Mouse (Mus musculus) skeletal muscle tissue, adult 2 months (tissue): ENCODE data around the gene Iqcf6.
A peak's percentile ranks its signal among the peaks of the same experiment; 100 is the strongest.
"Not testable (repeated sequence)": the region's sequence is repeated elsewhere in the genome, so short reads cannot be mapped to it uniquely, and the experiment has no call there.

ENCODE experiments used
- DNase-seq: peaks from one replicate; pipeline ENCODE4 v3.0.0-alpha.2; 2012; ENCODE audit warnings: low read depth, low spot score

Gene Iqcf6

DNA sequence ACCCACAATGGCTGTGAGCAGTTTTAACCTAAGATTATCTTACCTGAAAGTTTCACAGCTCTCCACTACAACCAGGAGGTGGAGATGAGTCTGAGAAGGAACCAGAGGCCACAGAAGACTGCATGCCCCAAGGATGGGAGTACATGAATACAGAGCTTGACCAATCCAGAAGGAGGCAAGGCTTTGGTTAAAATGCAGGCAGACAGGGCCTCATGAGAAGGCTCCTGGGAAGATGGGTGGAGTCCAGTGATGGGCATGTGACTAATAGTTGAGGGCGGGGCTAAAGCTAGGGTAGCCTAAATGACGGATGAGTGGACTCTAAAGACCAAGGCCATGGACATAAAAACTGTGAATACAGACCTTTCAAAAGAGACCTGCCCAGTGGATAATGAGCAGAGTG, at the start of gene Iqcf6:
Gene Iqcf6, plus strand, starts transcription at position 301 of the 400 bp plus-strand sequence.
- no peak for DNase-seq

DNA sequence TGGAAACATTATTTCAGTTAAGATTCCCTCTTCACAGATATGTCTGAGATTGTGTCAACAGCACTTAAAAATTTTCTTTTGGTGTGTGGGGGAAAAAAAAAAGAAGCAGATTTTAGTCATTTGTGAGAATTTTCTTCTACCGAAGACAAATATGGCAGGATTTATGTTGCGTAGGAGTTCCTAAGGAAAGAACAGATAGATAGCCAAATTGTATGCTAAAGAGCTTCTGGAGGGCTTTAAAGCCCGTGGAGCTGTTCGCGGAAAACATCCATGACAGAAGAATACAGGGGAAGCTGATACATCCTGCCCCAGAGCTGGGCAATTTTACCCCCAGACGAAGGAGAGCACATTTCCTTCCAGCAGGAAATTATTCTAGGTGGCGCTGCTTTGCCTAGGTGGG, 46.4 kb upstream of the Iqcf6 start:
- DNase-seq, result no peak

- DNase-seq, result no peak
Observed at GRCm38 (mm10) chr9:106582552-106582951, 43.8 kb upstream of the Iqcf6 start.

- no peak for DNase-seq
Observed at GRCm38 (mm10) chr9:106592158-106592557, 34.2 kb upstream of the Iqcf6 start.

GRCm38 (mm10) chr9:106595402-106595801, 31.0 kb upstream of the Iqcf6 start:
- DNase-seq, result not testable (repeated sequence)

GRCm38 (mm10) chr9:106595836-106596235, 30.5 kb upstream of the Iqcf6 start:
- no peak for DNase-seq

DNA sequence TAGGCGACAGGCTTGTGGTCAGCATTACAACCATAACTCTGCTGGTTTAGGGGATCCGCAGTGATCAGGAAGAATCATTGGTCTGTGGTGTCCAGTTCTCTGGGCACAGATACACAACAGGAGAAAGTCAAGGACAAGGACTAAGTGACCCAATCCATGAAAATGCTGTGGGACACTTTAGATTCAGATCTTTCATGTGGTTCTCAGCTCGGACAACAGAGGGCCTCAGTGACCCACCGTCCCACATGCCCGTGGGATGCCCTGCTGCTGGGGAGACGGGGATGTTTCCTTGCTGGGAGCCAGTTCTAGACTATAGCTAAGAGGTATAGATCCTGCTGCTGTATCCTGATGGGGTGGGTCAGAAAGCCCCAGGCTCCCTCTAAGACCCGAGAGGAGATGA, 27.9 kb upstream of the Iqcf6 start:
- DNase-seq, result no peak

- peak; percentile 0 for DNase-seq
Observed at GRCm38 (mm10) chr9:106600546-106600945, 25.8 kb upstream of the Iqcf6 start.

DNA sequence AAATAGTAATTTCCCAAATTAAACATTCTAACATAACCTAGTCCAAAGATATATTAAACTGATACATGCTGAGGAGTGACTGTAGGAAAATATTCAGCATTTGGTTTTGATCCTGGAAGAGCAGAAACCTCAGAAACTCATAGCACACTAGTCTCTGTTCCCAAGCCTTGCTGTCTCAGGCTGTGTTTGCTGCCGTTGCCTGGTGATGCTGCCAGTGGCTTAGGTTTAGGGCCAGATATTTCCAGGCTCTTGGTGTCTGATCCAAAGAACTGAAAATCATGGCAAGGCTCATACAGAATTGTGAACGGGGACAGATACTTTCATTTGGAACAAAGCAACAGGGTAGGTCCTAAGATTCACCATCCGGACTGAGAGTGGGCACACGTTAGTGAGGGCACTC, 15.7 kb upstream of the Iqcf6 start:
- no peak for DNase-seq

DNA sequence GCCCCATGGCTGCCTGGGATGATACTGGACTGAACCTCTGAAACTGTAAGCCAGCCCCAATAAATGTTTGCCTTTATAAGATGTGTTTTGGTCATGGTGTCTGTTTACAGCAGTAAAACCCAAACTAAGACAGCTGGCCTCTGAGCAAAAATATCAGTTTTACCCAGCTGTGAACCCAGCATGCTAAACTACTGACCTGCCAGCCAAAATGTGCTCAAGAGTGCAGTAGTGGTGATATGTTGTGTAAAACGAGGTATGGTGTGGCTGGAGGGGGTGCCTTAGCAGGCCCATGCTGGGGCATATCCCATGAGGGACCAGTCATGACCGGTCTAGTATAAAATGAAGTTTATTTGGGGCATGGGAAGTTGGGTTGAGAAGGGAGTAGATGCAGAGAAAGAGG, 12.4 kb upstream of the Iqcf6 start:
- DNase-seq, result no peak

- no peak for DNase-seq
Observed at GRCm38 (mm10) chr9:106614616-106615015, 11.8 kb upstream of the Iqcf6 start.

GRCm38 (mm10) chr9:106616306-106616705, 10.1 kb upstream of the Iqcf6 start:
- DNase-seq, result no peak

GRCm38 (mm10) chr9:106617496-106617895, 8.9 kb upstream of the Iqcf6 start:
- DNase-seq, result no peak

DNA sequence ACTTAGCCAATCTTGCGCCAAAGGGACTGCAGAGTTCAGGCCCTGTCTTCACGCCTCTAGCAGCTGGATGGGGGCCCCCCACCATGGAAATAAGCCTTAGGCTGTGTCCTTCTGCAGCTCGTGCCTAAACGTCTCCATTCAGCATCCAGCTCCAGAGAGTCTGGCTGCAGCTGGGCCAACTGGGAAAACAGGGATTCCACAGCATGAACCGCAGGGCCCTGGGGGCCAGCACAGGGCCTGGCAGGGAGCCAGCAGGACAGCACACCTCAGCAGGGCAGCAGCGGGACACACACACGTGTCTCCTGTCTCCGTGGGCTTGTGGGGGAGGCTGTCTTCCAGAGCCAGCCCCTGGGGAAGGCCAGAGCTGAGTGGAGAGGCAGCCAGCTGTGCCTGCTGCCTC, 1.4 kb downstream of the Iqcf6 start:
- not testable (repeated sequence) for DNase-seq

GRCm38 (mm10) chr9:106632185-106632584, 5.8 kb downstream of the Iqcf6 start:
- DNase-seq, result no peak

GRCm38 (mm10) chr9:106638154-106638553, 11.8 kb downstream of the Iqcf6 start:
- no peak for DNase-seq

- no peak for DNase-seq
Observed at GRCm38 (mm10) chr9:106641346-106641745, 15.0 kb downstream of the Iqcf6 start.

DNA sequence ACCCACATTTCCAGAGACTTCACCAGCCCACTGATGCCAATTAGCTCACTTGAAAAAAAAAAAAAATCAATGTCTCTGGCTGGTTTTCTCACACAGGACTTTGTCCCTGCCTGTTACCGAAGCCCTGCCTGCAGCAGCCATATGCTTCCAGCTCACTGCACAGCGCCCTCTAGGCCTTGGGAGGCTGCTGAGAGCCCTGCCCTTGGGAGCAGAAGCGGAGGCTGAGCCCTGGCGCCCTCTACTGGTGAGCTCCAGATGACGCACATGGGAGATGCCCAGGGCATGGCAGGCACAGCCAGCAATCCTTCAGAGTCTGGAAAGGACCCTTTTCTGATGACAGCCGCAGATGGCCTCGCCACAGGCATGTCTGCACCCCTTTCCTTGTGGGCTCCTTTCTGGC, 16.7 kb downstream of the Iqcf6 start:
- no peak for DNase-seq

GRCm38 (mm10) chr9:106643787-106644186, 17.4 kb downstream of the Iqcf6 start:
- no peak for DNase-seq

DNA sequence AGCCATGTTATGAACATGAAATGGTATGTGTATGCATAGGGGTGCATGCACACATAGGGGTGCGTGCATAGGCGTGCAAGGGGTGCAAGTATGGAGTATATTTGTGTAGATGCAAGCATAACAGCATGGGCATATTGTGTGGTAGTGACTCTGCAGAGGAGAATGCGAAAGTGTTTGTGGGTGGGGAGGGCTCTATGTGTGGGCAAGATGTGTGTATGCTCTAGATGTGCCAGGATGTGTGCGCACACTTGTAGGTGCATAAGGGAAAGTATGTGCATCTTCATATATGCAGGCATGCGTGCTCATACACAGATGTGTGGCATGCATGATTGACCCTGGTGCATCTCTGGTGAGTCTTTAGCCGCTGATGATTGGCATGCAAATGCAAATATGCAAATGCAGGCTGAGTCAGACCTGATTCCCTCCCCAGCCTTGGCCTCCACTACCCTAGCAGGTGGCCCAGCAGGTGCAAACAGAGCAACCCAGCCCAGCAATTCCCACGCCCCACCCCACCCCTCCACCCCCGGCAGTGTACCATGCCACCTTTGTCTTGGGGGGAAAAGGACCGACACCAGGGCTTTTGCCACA, 19.4 kb downstream of the Iqcf6 start:
- no peak for DNase-seq

GRCm38 (mm10) chr9:106647226-106647625, 20.8 kb downstream of the Iqcf6 start:
- DNase-seq, result no peak

DNA sequence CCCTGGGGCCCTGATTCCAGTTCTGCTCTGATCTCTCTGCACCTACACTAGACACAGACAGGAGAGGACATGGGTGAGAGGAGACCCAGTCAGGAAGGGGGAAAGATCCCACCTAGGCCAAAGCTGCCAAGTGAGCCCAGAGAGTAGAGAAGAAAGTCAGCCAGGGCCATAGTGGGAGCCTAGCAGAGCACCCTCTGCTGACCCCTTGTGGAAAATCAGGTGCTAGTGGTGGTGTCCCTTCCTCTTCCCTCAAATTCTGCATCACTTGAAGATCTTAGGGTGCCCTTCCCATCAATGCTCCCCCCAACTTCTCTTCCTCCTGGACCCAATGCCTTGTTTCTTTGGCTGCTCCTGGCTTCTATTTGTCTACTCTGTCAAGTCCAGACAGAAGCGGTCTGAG, 26.3 kb downstream of the Iqcf6 start:
- DNase-seq, result no peak

DNA sequence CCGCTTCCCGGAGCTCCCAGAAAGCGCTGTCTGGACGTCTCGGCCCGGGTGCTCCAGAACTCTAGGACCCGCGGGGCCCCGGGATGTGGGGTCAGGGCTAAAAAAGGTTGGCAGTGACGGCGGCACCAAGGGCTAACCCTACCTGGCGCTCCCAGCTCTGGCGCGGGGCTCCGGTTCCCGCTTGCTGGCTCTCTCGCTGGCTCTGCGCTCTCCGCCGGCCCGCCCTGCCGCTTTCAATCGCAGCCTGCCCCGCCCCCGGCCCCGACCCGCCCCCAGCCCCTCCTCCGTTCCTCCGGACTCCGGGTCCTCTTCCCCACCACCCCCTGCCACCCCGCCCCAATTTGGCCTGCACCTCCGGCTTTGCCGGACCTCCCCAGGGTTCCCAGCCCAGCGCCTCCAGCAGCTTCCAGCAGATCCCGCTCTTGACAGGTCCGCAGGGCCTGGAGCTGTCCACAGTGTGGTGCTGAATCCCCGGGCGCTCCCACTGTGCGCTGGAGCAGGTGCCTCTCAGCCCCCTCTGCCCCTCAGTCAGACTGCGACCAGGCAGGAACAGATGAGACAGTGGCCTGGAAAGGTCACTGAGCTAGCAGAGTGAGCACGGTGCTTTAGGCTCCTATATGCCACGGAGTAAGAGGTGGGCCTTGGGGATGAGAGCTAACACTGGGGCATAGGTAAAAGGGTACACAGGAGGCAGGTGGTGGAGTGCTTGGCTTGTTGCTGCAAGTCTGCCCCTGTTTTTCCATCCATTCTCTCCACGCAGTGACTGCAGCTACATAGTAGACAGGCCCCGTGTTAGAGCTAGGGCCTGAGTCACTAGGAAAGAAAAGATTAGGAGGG, 29.7 kb downstream of the Iqcf6 start, which contains the start of gene Grm2:
Gene Grm2, minus strand, starts transcription at position 199 of the 837 bp plus-strand sequence.
- no peak for DNase-seq
